Mouse (Mus musculus) C2C12 (cell line): ENCODE measurements at regions not wholly inside any gene's neighbourhood (a gene's known extent, or its start where the extent isn't known, plus 50 kb on each side); places are given as distances from the start of the nearest gene placed in this dataset.

ENCODE experiments used
- H3K27me3 ChIP-seq: one replicate; pipeline ENCODE4 v1.6.1; 2011; ENCODE audit not compliant: control insufficient read depth, insufficient read depth, insufficient read length
- H3K36me3 ChIP-seq: one replicate; pipeline ENCODE4 v1.6.1; 2011; ENCODE audit not compliant: control insufficient read depth, insufficient read depth
- H3K4me3 ChIP-seq: one replicate; pipeline ENCODE4 v1.5.1; 2011; ENCODE audit warnings: mild to moderate bottlenecking, control low read depth; ENCODE audit not compliant: poor library complexity, insufficient read depth, severe bottlenecking
- H3K79me2 ChIP-seq: one replicate; pipeline ENCODE4 v1.6.1; 2011; ENCODE audit not compliant: control insufficient read depth, insufficient read depth
- H3K79me3 ChIP-seq: one replicate; pipeline ENCODE4 v1.6.1; 2011; ENCODE audit warnings: low read depth, control low read depth
- H3ac ChIP-seq: one replicate; pipeline ENCODE3; 2011; ENCODE audit warnings: low read depth; ENCODE audit not compliant: control insufficient read depth, insufficient read length
- CEBPB ChIP-seq: IDR thresholded peaks from one replicate; pipeline ENCODE4 v1.6.1; 2011; ENCODE audit warnings: low read depth, mild to moderate bottlenecking, control low read depth, moderate library complexity
- CTCF ChIP-seq: IDR thresholded peaks from one replicate; pipeline ENCODE4 v1.5.1; 2011; ENCODE audit not compliant: control insufficient read depth, insufficient read depth, insufficient read length
- FOSL1 ChIP-seq: IDR thresholded peaks from one replicate; pipeline ENCODE4 v1.8.0; 2011; ENCODE audit warnings: mild to moderate bottlenecking, low read length; ENCODE audit not compliant: poor library complexity, insufficient read depth, severe bottlenecking
- MAX ChIP-seq: IDR thresholded peaks from one replicate; pipeline ENCODE4 v1.6.1; 2011; ENCODE audit warnings: mild to moderate bottlenecking, control low read depth
- MYOD1 ChIP-seq: IDR thresholded peaks from one replicate; pipeline ENCODE4 v1.6.1; 2011; ENCODE audit warnings: low read depth; ENCODE audit not compliant: control insufficient read depth, insufficient read length
- MYOG ChIP-seq: IDR thresholded peaks from one replicate; pipeline ENCODE4 v1.6.1; 2011; ENCODE audit not compliant: control insufficient read depth, insufficient read length; ENCODE audit errors: extremely low read depth
- USF1 ChIP-seq: IDR thresholded peaks from one replicate; pipeline ENCODE4 v1.6.1; 2011; ENCODE audit warnings: low read depth, mild to moderate bottlenecking, control low read depth, moderate library complexity

- H3K79me2 ChIP-seq, result no peaks in the 10 kb centered on the region
- no peak overlapping the region for H3K4me3 ChIP-seq
- H3K79me3 ChIP-seq, result no peaks in the 10 kb centered on the region
- no peaks in the 10 kb centered on the region for H3K36me3 ChIP-seq
- H3K27me3 ChIP-seq, result no peaks in the 10 kb centered on the region
- no peak overlapping the region for H3ac ChIP-seq
- TF ChIP-seq MAX, result no peak
- TF ChIP-seq USF1, result no peak
- no peak for TF ChIP-seq CEBPB
- TF ChIP-seq MYOG, result no peak
- TF ChIP-seq MYOD1, result no peak
- TF ChIP-seq FOSL1, result no peak
- no peak for TF ChIP-seq CTCF
Observed at GRCm38 (mm10) chr13:91274131-91274530, 50.4 kb upstream of the Atg10 start.

- TF ChIP-seq MAX (no peak), FOSL1 (no peak)
- no peaks in the 10 kb centered on the region for H3K79me3 ChIP-seq
- H3K27me3 ChIP-seq, result no peaks in the 10 kb centered on the region
- no peak overlapping the region for H3ac ChIP-seq
- no peaks in the 10 kb centered on the region for H3K36me3 ChIP-seq
- H3K79me2 ChIP-seq, result no peaks in the 10 kb centered on the region
- H3K4me3 ChIP-seq, result no peak overlapping the region
Observed at GRCm38 (mm10) chr13:91274615-91275014, 50.8 kb upstream of the Atg10 start.

- Histone ChIP-seq H3K79me2 (no peaks in the 10 kb centered on the region), H3K27me3 (no peaks in the 10 kb centered on the region), H3K79me3 (no peaks in the 10 kb centered on the region), H3ac (no peak overlapping the region), H3K4me3 (no peak overlapping the region), H3K36me3 (no peaks in the 10 kb centered on the region)
- TF ChIP-seq FOSL1 (no peak), CTCF (no peak), CEBPB (no peak), MAX (no peak), MYOG (no peak), USF1 (no peak), MYOD1 (no peak)
Observed at GRCm38 (mm10) chr13:91279487-91279886, 55.7 kb upstream of the Atg10 start.

GRCm38 (mm10) chr13:91295552-91296170 lies 71.9 kb upstream of the Atg10 start:
- Histone ChIP-seq H3K36me3 (no peaks in the 10 kb centered on the region), H3K27me3 (no peaks in the 10 kb centered on the region), H3ac (no peak overlapping the region), H3K4me3 (no peak overlapping the region), H3K79me3 (no peaks in the 10 kb centered on the region), H3K79me2 (no peaks in the 10 kb centered on the region)
- no peak for TF ChIP-seq MAX
- TF ChIP-seq MYOD1, result no peak
- TF ChIP-seq CEBPB, result no peak
- TF ChIP-seq FOSL1, result no peak
- TF ChIP-seq MYOG, result no peak
- no peak for TF ChIP-seq CTCF

- Histone ChIP-seq H3K79me3 (no peaks in the 10 kb centered on the region), H3K4me3 (no peak overlapping the region), H3ac (no peak overlapping the region), H3K79me2 (no peaks in the 10 kb centered on the region), H3K27me3 (no peaks in the 10 kb centered on the region), H3K36me3 (no peaks in the 10 kb centered on the region)
- TF ChIP-seq MAX (no peak), FOSL1 (no peak), MYOG (no peak), CEBPB (no peak), MYOD1 (no peak), USF1 (no peak), CTCF (no peak)
Observed at GRCm38 (mm10) chr13:91296521-91297160, 72.9 kb upstream of the Atg10 start.

GRCm38 (mm10) chr13:91301849-91302248 lies 78.1 kb upstream of the Atg10 start:
- no peaks in the 10 kb centered on the region for H3K36me3 ChIP-seq

More at GRCm38 (mm10) chr13:91301849-91302248, 78.1 kb upstream of the Atg10 start:
- Histone ChIP-seq H3ac (no peak overlapping the region), H3K79me2 (no peaks in the 10 kb centered on the region), H3K79me3 (no peaks in the 10 kb centered on the region), H3K27me3 (no peaks in the 10 kb centered on the region), H3K4me3 (no peak overlapping the region)
- TF ChIP-seq CEBPB (no peak), USF1 (no peak), MYOD1 (no peak), MYOG (no peak)
